Mouse (Mus musculus) forebrain, embryonic 15.5 days (tissue): ENCODE data around the gene Upk1a. TPM values are rescaled to one million over a fixed set of nuclear protein-coding genes. Genes with fewer than 3 reads are reported as not detected.
A peak's percentile ranks its signal among the peaks of the same experiment; 100 is the strongest.

ENCODE experiments used
- ATAC-seq: fragments of 200-750 bp; cut with Nextera tagmentation; replicated peaks from 2 replicates; pipeline ENCODE4 v1.8.0; 2017; ENCODE audit warnings: mild to moderate bottlenecking, moderate TSS enrichment, moderate library complexity
- H3K27ac ChIP-seq: fragments of 300-500 bp; sonication (generic); replicated peaks from 2 replicates; pipeline ENCODE4 v1.5.1; 2015; ENCODE audit warnings: mild to moderate bottlenecking, inconsistent platforms
- H3K27me3 ChIP-seq: fragments of 300-500 bp; sonication (generic); 2 replicates; pipeline ENCODE4 v1.6.1; 2015; ENCODE audit warnings: inconsistent platforms
- H3K36me3 ChIP-seq: fragments of 300-500 bp; sonication (generic); 2 replicates; pipeline ENCODE4 v1.6.1; 2015; ENCODE audit warnings: mild to moderate bottlenecking, inconsistent platforms
- H3K4me1 ChIP-seq: fragments of 300-500 bp; sonication (generic); 2 replicates; pipeline ENCODE4 v1.6.1; 2015; ENCODE audit warnings: inconsistent platforms
- H3K4me2 ChIP-seq: fragments of 300-500 bp; sonication (generic); replicated peaks from 2 replicates; pipeline ENCODE4 v1.6.1; 2015; ENCODE audit warnings: mild to moderate bottlenecking, inconsistent platforms
- H3K4me3 ChIP-seq: fragments of 300-500 bp; sonication (generic); 2 replicates; pipeline ENCODE4 v1.5.1; 2015; ENCODE audit warnings: mild to moderate bottlenecking, inconsistent platforms
- H3K9ac ChIP-seq: fragments of 300-500 bp; sonication (generic); replicated peaks from 2 replicates; pipeline ENCODE4 v1.6.1; 2015; ENCODE audit warnings: mild to moderate bottlenecking, inconsistent platforms
- H3K9me3 ChIP-seq: fragments of 300-500 bp; sonication (generic); 2 replicates; pipeline ENCODE4 v1.6.1; 2016; ENCODE audit warnings: inconsistent platforms
- WGBS: fragments of 180-500 bp; shearing (Covaris S2); methylation state at CpG from one replicate; pipeline ENCODE4 v1.1.7; 2015; ENCODE audit warnings: mixed read lengths; 5-methylcytosine and 5-hydroxymethylcytosine counted together
- polyA plus RNA-seq: library from polyadenylated mRNA; unstranded; fragments of >200 nt; fragmentation: Nextera tagmentation; extraction: Ambion mirVana; gene quantifications from 2 replicates; pipeline ENCODE4 v1.2.1, GENCODE M21; 2015

Upk1a gene
- 0.11 and 0.47 TPM in 2 replicates for polyA plus RNA-seq

- Histone ChIP-seq H3K36me3 (peaks cover 18% of the 10 kb centered on the region), H3K9ac (no peak within 1 kb of the TSS), H3K27ac (no peak within 1 kb of the TSS), H3K4me1 (no peaks in the 10 kb centered on the region), H3K27me3 (no peaks in the 10 kb centered on the region), H3K4me2 (no peak within 1 kb of the TSS), H3K4me3 (no peak within 1 kb of the TSS), H3K9me3 (no peaks in the 10 kb centered on the region)
- peak; percentile 35; the same call in 1 of the 2 replicates for ATAC-seq
- WGBS = 87% methylated on average over 8 of the region's 8 CpGs
Measured at GRCm38 (mm10) chr7:30612654-30613402, at the start of gene Upk1a. Gene Upk1a (minus strand): TSS chr7:30612847.

DNA sequence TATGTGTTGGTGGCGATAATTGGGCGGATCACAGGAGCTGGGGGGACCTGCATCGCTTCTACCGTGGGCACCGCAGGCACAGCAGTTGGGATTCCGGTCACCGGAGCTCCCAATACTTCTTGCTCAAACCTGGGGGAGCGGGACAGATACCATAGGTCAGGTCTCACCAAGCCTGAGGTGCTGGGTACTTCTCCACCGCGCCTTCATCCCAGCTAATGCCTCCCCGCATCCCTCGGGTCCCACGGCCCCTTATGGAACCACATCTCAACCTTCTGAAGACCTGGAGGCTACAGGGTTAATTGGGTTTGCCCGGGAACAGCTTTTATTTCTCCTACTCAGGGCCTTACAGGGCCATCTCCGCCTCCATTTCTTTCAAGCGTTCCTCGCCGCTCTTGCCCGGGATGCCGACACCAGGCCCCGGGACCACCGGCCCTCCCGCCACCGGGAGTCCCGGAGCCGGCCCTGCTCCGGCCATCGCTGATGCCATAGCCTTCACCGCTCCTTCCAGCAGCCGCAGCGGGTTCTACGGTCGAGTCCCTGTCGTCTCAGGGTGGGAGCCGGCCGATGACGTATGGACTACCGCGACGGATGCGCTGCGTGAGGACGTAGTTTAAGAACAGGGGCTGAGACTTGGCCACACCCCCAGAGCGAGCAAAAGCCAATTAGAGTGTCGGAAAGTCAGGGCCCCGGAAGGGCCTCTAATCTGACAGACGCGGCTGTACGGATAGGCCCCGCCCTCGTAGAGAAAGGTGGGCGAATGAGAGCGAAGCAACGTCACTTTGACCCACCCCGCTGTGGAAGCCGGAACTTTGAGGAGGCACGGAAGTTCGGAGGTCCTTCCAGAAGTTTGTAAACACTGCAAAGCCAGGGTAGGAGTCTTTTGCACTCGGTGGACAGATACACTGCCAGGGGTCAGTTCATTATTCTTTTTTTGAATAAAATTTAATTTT, 37.2 kb upstream of the Upk1a start, which contains the start of gene Rbm42:
Gene Rbm42, minus strand, starts transcription at position 727 of the 950 bp plus-strand sequence.
- WGBS = 2% methylated on average over 59 of the region's 59 CpGs
- H3K36me3 ChIP-seq = peaks cover 43% of the 10 kb centered on the region
- H3K4me2 ChIP-seq = peak within 1 kb of the TSS; percentile 92
- peaks cover 17% of the 10 kb centered on the region for H3K4me1 ChIP-seq
- peak within 1 kb of the TSS; percentile 90 for H3K9ac ChIP-seq
- no peaks in the 10 kb centered on the region for H3K27me3 ChIP-seq
- no peaks in the 10 kb centered on the region for H3K9me3 ChIP-seq
- H3K4me3 ChIP-seq = peak within 1 kb of the TSS; percentile 69
- peak; percentile 99 for ATAC-seq
- peak within 1 kb of the TSS; percentile 74 for H3K27ac ChIP-seq

- H3K27ac ChIP-seq = no peak overlapping the region
- no peak overlapping the region for H3K4me2 ChIP-seq
- no peak overlapping the region for H3K4me3 ChIP-seq
- no peak overlapping the region for H3K9ac ChIP-seq
- peaks cover 27% of the 10 kb centered on the region for H3K27me3 ChIP-seq
- peaks cover 42% of the 10 kb centered on the region for H3K36me3 ChIP-seq
- peaks cover 4% of the 10 kb centered on the region for H3K4me1 ChIP-seq
- H3K9me3 ChIP-seq = no peaks in the 10 kb centered on the region
- no peak for ATAC-seq
- WGBS = 23% methylated on average over 4 of the region's 4 CpGs
Measured at GRCm38 (mm10) chr7:30639083-30639482, 26.4 kb upstream of the Upk1a start.

- peaks cover 51% of the 10 kb centered on the region for H3K27me3 ChIP-seq
- ATAC-seq = no peak
- 26% methylated on average over 11 of the region's 11 CpGs for WGBS
- H3K4me3 ChIP-seq = no peak overlapping the region
- H3K36me3 ChIP-seq = peaks cover 16% of the 10 kb centered on the region
- H3K27ac ChIP-seq = no peak overlapping the region
- no peak overlapping the region for H3K4me2 ChIP-seq
- H3K9ac ChIP-seq = no peak overlapping the region
- H3K4me1 ChIP-seq = peaks cover 4% of the 10 kb centered on the region
- no peaks in the 10 kb centered on the region for H3K9me3 ChIP-seq
Measured at GRCm38 (mm10) chr7:30636395-30636794, 23.7 kb upstream of the Upk1a start.

DNA sequence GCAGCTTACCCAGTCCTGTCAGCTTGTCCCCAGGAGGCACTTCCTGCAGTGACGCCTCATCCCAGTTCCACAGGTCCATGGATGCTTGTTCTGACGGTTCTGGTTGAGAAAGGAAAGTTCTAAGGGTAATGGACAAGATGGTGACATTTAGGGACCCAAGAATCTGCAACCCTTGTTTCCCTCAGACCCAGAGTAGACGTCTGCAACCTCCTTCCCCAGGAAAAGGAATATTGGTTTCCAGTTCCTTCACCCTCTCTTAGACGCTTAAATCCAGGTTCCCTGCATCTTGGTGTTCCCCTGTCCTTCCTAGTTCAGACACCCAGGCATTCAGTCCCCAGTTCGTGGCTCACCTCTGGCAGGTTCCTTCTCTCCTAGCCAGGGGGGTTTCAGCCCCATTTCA, 23.1 kb upstream of the Upk1a start, which contains the start of gene Etv2:
Gene Etv2, minus strand, starts transcription at position 101 of the 400 bp plus-strand sequence.
- Histone ChIP-seq H3K36me3 (peaks cover 9% of the 10 kb centered on the region), H3K4me1 (peaks cover 4% of the 10 kb centered on the region), H3K27me3 (peaks cover 53% of the 10 kb centered on the region), H3K4me3 (no peak within 1 kb of the TSS), H3K27ac (no peak within 1 kb of the TSS), H3K4me2 (peak within 1 kb of the TSS; percentile 22), H3K9ac (no peak within 1 kb of the TSS), H3K9me3 (no peaks in the 10 kb centered on the region)
- ATAC-seq = no peak
- WGBS = 2% methylated on average over 5 of the region's 5 CpGs

GRCm38 (mm10) chr7:30634621-30635020, 22.0 kb upstream of the Upk1a start:
- WGBS = under 1% methylated on average over 20 of the region's 20 CpGs
- Histone ChIP-seq H3K27ac (no peak overlapping the region), H3K4me1 (peaks cover 4% of the 10 kb centered on the region), H3K9ac (no peak overlapping the region), H3K27me3 (peaks cover 53% of the 10 kb centered on the region), H3K4me2 (peak overlapping the region; percentile 22), H3K9me3 (no peaks in the 10 kb centered on the region), H3K36me3 (no peaks in the 10 kb centered on the region), H3K4me3 (no peak overlapping the region)
- ATAC-seq = 0 out of 2 replicates have a peak, but pooled peaks have one; percentile 41

DNA sequence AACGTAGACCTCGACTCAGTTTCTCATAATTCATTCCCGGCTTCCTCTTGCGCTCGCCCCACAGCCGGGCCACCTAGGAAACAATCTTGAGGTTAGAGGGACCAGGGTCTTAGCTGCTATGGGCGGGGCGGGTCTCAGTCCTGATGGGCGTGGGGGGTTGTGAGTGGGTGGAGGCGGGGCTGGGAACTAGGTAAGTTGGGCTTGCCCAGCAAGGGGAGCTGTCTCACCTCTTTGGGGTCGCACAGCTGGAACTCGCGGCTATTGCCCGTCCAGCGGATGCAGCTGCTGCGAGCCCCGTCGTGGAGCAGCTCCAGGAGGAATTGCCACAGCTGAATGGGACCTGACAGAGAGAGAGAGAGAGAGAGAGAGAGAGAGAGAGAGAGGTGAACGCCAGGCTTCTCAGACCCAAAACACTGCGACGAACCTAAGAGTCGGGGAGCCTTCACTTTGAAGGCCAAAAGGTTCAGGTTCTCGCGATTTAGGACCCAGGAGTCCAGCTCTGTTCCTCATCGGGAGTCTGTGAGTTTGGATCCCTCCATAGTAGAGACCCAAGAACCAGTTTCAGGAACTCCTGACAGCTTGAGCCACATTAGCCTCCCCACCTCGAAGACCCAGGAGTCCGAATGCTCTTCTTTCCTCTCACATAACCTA, 21.2 kb upstream of the Upk1a start:
- ATAC-seq = no peak

DNA sequence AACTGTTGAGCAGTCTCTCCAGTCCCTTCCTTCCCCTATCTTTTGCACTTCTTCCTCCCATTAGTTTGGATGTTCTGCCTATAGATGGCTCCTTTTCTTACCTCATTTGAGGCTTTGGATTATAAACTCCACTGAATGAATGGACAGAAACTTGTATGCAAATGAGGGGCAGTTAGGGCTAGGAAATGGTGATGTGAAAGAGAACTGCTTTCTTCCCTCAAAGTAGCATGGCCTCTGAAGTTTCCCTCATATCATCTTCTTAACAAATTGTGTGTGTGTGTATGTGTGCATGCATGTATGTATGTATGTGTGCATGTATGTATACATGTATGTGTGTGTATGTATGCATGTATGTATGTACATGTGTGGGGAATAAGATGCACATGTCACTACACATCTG, 16.4 kb upstream of the Upk1a start:
- Histone ChIP-seq H3K4me1 (peaks cover 14% of the 10 kb centered on the region), H3K27me3 (peaks cover 25% of the 10 kb centered on the region), H3K4me3 (no peak overlapping the region), H3K9me3 (no peaks in the 10 kb centered on the region), H3K27ac (no peak overlapping the region), H3K4me2 (no peak overlapping the region), H3K9ac (no peak overlapping the region), H3K36me3 (peaks cover 4% of the 10 kb centered on the region; the same call in 1 of the 2 replicates)
- ATAC-seq = no peak

More for the DNA sequence above, 21.2 kb upstream of the Upk1a start:
- Histone ChIP-seq H3K36me3 (no peaks in the 10 kb centered on the region), H3K27me3 (peaks cover 53% of the 10 kb centered on the region), H3K27ac (no peak overlapping the region), H3K9ac (no peak overlapping the region), H3K4me3 (no peak overlapping the region), H3K4me2 (no peak overlapping the region), H3K9me3 (no peaks in the 10 kb centered on the region), H3K4me1 (peaks cover 4% of the 10 kb centered on the region)
- WGBS = 4% methylated on average over 27 of the region's 27 CpGs

DNA sequence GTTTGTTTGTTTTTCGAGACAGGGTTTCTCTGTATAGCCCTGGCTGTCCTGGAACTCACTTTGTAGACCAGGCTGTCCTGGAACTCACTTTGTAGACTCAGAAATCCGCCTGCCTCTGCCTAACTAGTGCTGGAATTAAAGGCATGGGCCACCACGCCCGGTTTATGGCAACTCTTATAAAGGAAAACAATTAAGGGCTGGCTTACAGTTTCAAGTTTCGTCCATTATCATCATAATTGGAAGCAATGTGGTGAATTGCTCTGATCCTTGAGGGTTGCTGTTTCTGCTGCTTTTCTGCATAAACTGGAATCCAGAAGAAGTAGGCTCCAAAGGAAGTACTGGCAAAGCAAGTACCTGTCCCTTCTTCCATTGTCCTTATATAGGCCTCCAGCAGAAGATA, 14.0 kb upstream of the Upk1a start:
- ATAC-seq = 0 out of 2 replicates have a peak, but pooled peaks have one; percentile 5
- WGBS = 86% methylated on average over 5 of the region's 5 CpGs
- Histone ChIP-seq H3K4me2 (no peak overlapping the region), H3K27ac (peak overlapping the region; percentile 62; the same call in 1 of the 2 replicates), H3K36me3 (peaks cover 23% of the 10 kb centered on the region), H3K9ac (no peak overlapping the region), H3K4me1 (peaks cover 14% of the 10 kb centered on the region), H3K9me3 (no peaks in the 10 kb centered on the region), H3K27me3 (peaks cover 3% of the 10 kb centered on the region; the same call in 1 of the 2 replicates), H3K4me3 (no peak overlapping the region)

DNA sequence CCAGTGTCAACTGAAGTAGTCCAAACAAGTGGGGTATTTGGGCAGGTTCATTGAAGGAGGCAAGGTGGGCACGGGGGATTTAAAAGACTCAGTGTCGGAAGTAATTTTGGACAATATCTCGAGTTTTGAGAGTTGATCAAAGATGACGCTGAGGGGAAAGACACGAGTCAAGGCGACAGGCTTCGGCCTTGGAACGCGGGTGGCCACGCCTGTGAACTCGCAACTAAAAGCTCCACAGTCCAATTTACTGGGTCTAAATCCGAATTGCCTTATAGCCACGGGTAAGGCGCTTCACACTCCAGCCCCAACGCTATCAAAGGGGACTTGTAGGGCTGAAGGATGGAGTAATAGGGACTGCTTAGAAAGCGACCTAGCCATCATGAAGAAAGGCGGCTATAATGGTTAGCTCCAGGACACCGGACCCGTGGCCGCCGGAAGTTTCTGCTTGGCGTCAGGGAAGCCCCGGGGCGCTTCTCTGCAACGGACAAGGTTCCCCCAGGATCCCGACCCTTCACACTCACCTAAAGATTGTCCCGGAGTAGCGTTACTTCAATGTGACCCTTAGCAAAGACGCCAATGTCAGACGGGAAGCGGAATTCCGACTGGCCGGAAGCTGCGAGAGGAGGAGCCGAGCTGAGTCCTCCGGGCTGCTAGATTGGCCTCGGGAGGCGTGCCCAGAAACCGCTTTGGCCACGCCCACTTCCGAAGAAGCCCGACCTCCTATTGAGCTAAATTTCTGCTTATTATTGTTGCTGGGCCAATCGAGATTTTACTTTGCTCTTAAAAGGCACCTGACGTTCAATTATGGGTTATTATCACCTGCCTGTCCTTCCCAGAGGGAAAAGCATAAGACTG, 13.1 kb upstream of the Upk1a start, which contains the start of gene Cox6b1:
Gene Cox6b1, minus strand, starts transcription at position 622 of the 855 bp plus-strand sequence.
- Histone ChIP-seq H3K4me3 (peak within 1 kb of the TSS; percentile 57), H3K27ac (peak within 1 kb of the TSS; percentile 62), H3K9me3 (no peaks in the 10 kb centered on the region), H3K36me3 (peaks cover 28% of the 10 kb centered on the region), H3K27me3 (no peaks in the 10 kb centered on the region), H3K4me1 (peaks cover 14% of the 10 kb centered on the region), H3K4me2 (peak within 1 kb of the TSS; percentile 85), H3K9ac (peak within 1 kb of the TSS; percentile 64)
- ATAC-seq = peak; percentile 94
- under 1% methylated on average over 44 of the region's 44 CpGs for WGBS

GRCm38 (mm10) chr7:30619202-30619601, 6.6 kb upstream of the Upk1a start:
- Histone ChIP-seq H3K27ac (no peak overlapping the region), H3K9me3 (no peaks in the 10 kb centered on the region), H3K4me2 (no peak overlapping the region), H3K27me3 (no peaks in the 10 kb centered on the region), H3K4me1 (0 out of 2 replicates have a peak, but pooled peaks cover under 1% of the 10 kb centered on the region), H3K36me3 (peaks cover 60% of the 10 kb centered on the region), H3K9ac (no peak overlapping the region), H3K4me3 (no peak overlapping the region)
- no peak for ATAC-seq
- WGBS = 88% methylated on average over 3 of the region's 3 CpGs
